Mouse (Mus musculus) megakaryocyte, embryonic 14.5 days (primary cell): ENCODE measurements around the gene Traf2.

Experiments used
- FLI1 ChIP-seq: IDR thresholded peaks from 2 replicates; pipeline ENCODE4 v1.6.1; 2012; ENCODE audit warnings: low read length, inconsistent platforms, mixed read lengths
- GATA1 ChIP-seq: IDR thresholded peaks from 3 replicates; pipeline ENCODE4 v1.6.1; 2012; ENCODE audit warnings: mixed read lengths, low read length, inconsistent platforms, borderline replicate concordance

- TF ChIP-seq GATA1, result no peak
- no peak for TF ChIP-seq FLI1
These were observed 30.5 kb upstream of the Traf2 start for GRCm38 (mm10) chr2:25576965-25577891.
